Mouse (Mus musculus): ENCODE data around the gene Robo3.

DNA sequence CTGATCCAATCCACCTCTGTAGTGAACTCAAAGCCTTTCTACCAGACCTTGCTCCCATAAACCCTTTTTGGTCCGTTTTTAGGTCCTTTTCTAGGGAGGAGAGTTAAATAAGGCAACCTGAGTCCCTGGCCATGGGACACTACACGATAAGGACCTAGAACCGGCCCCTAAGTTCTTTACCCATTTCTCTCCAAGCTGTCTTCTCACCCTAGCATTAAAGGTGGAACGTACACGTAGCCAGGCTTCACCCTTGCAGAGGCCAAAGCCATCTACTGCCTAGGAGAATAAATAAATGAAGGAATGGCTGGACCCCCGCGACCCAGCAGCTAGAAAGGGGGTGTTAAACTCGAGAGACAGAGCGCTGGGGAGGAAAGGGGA is 26.6 kb upstream of the Robo3 start:
- TF ChIP-seq CTCF (IDR thresholded peaks at IDR 0.05; ENCODE audit: insufficient read depth, low read depth, low read length) (no peak), POLR2A (IDR thresholded peaks at IDR 0.05; ENCODE audit: insufficient read depth, low read depth, low read length) (no peak)
